Mouse (Mus musculus) MEL (cell line): ENCODE data around the gene Uap1. TPM values are rescaled to one million over a fixed set of nuclear protein-coding genes. Genes with fewer than 3 reads are reported as not detected.
"Not testable (repeated sequence)": the region's sequence is repeated elsewhere in the genome, so short reads cannot be mapped to it uniquely, and the experiment has no call there.

Source experiments
- DNase-seq: peaks from one replicate; pipeline ENCODE4 v3.0.0; 2011; ENCODE audit warnings: low read depth, low spot score
- H3K27ac ChIP-seq: 2 replicates; pipeline ENCODE4 v1.5.1; 2012; ENCODE audit warnings: low read depth, mild to moderate bottlenecking, control low read depth, low read length, moderate library complexity; ENCODE audit not compliant: control insufficient read depth
- H3K27me3 ChIP-seq, 2 experiments: fragments of 150-350 bp in 1 of 2; sonication (generic) in 1 of 2; 2 replicates each; pipeline ENCODE4 v1.6.1; 2012; ENCODE audit warnings: low read length in 2 of 2, mild to moderate bottlenecking in 2 of 2, improper control_type of control experiment in 1 of 2, moderate library complexity in 1 of 2; ENCODE audit not compliant: insufficient read depth in 2 of 2, control insufficient read depth in 1 of 2
- H3K36me3 ChIP-seq, 2 experiments: 2 replicates each; pipeline ENCODE4 v1.6.1; 2012 to 2014; ENCODE audit warnings: low read length in 2 of 2, improper control_type of control experiment in 1 of 2, inconsistent platforms in 1 of 2, mild to moderate bottlenecking in 1 of 2; ENCODE audit not compliant: insufficient read depth in 2 of 2, control insufficient read depth in 1 of 2
- H3K4me1 ChIP-seq, 2 experiments: fragments of 150-350 bp in 1 of 2; sonication (generic) in 1 of 2; 2 replicates each; pipeline ENCODE4 v1.6.1; 2012; ENCODE audit warnings: low read length in 2 of 2, improper control_type of control experiment in 1 of 2, mild to moderate bottlenecking in 1 of 2; ENCODE audit not compliant: insufficient read depth in 2 of 2, control insufficient read depth in 1 of 2
- H3K4me3 ChIP-seq, 2 experiments: fragments of 150-350 bp in 1 of 2; sonication (generic) in 1 of 2; 2 replicates each; pipeline ENCODE4 v1.5.1; 2012; ENCODE audit warnings: low read depth in 2 of 2, low read length in 2 of 2, mild to moderate bottlenecking in 2 of 2, moderate library complexity in 2 of 2, control low read depth in 1 of 2, improper control_type of control experiment in 1 of 2; ENCODE audit not compliant: control insufficient read depth in 1 of 2, insufficient read depth in 1 of 2
- H3K79me2 ChIP-seq: 2 replicates; pipeline ENCODE4 v1.6.1; 2012; ENCODE audit warnings: mild to moderate bottlenecking, low read length, moderate library complexity; ENCODE audit not compliant: control insufficient read depth, poor library complexity, insufficient read depth
- H3K9ac ChIP-seq: 2 replicates; pipeline ENCODE4 v1.6.1; 2012; ENCODE audit warnings: low read depth, mild to moderate bottlenecking, control low read depth, low read length, moderate library complexity; ENCODE audit not compliant: control insufficient read depth, poor library complexity, severe bottlenecking
- H3K9me3 ChIP-seq: fragments of 150-350 bp; sonication (generic); replicated peaks from 2 replicates; pipeline ENCODE4 v1.6.1; 2012; ENCODE audit warnings: mild to moderate bottlenecking, low read length, improper control_type of control experiment, moderate library complexity; ENCODE audit not compliant: insufficient read depth
- KAT2A ChIP-seq: conservative IDR thresholded peaks from 2 replicates; pipeline ENCODE4 v1.6.1; 2012; ENCODE audit warnings: low read depth, low read length, improper control_type of control experiment, inconsistent platforms
- MAZ ChIP-seq: IDR thresholded peaks from 2 replicates; pipeline ENCODE4 v1.6.1; 2012; ENCODE audit warnings: low read depth, mild to moderate bottlenecking, inconsistent platforms, low read length, improper control_type of control experiment
- SMC3 ChIP-seq: IDR thresholded peaks from 2 replicates; pipeline ENCODE4 v1.6.1; 2011; ENCODE audit warnings: low read depth, low read length, improper control_type of control experiment
- UBTF ChIP-seq: IDR thresholded peaks from 2 replicates; pipeline ENCODE4 v1.6.1; 2012; ENCODE audit warnings: low read depth, mild to moderate bottlenecking, inconsistent platforms, low read length, improper control_type of control experiment, moderate library complexity, borderline replicate concordance; ENCODE audit not compliant: insufficient read depth
- USF1 ChIP-seq: IDR thresholded peaks from 2 replicates; pipeline ENCODE4 v1.6.1; 2014; ENCODE audit warnings: low read depth, mild to moderate bottlenecking, inconsistent platforms, low read length, improper control_type of control experiment, moderate library complexity
- ZMIZ1 ChIP-seq: IDR thresholded peaks from 2 replicates; pipeline ENCODE4 v1.6.1; 2012; ENCODE audit warnings: low read depth, mild to moderate bottlenecking, inconsistent platforms, low read length, improper control_type of control experiment, moderate library complexity
- polyA plus RNA-seq, 2 experiments: library from polyadenylated mRNA; stranded (reverse) in 1 of 2; unstranded in 1 of 2; fragments of >175 nt in 1 of 2; fragments of >200 nt in 1 of 2; gene quantifications; 2 replicates each; pipeline versions ENCODE4 v1.2.1 to v1.2.4; 2012; ENCODE audit warnings: low replicate concordance in 2 of 2, low read depth in 1 of 2; ENCODE audit not compliant: insufficient read length in 2 of 2, insufficient read depth in 1 of 2, missing spikeins in 1 of 2
- total RNA-seq: library from RNA; depleted of rRNA; stranded (reverse); fragments of 300-350 nt; gene quantifications from 2 replicates; pipeline ENCODE4 v1.2.3, GENCODE M21; 2012; rRNA removed

The Uap1 gene
- total and polyA plus RNA-seq, 3 experiments: 74.5 to 80.8 TPM; not detected in 1

DNA sequence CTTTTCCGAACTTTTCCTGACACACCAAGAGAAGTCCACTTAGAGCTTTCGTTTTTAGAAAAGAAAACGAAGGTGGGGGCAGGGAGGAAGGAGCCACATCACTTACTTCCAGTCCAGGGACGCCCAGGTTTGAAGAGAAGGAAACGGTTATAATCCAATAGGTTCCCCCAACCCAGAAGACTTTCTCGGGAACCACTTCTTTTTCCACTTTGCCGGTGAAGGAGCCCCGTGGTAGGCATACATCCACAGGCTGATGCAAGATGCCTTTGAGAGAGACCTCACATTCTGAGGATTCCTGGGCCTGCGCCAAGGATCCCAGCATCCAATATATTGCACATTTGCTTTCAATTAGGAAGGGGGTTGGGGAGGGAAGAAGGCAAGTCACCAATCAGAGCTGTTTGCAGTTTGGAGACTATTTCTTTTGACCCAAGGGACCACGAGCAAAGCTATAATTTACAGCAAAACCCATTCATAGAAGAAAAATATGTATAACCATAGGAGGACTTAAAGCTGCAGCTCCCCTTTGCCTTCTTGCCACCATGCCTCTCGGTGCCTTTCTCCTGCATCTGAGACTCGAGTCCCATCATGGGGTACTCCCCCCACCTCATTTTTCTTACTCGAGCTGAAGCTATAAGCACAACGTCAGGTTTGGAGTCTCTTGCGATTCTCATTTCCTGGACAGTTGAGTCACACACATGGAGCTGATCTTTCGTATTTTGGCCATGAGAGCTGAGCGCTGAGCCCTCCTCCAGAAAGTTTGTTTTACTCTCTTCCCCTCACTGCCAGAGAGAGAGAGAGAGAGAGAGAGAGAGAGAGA is 64.0 kb downstream of the Uap1 start, which contains the start of gene Ddr2:
Gene Ddr2 (minus strand): TSS at position 247 of the 817 bp plus-strand sequence.
- H3K4me3 ChIP-seq: no peak within 1 kb of the TSS
- H3K9me3 ChIP-seq: no peaks in the 10 kb centered on the region
- no peaks in the 10 kb centered on the region for H3K79me2 ChIP-seq
- H3K9ac ChIP-seq: no peak within 1 kb of the TSS
- TF ChIP-seq ZMIZ1 (no peak), UBTF (no peak), USF1 (no peak), MAZ (no peak), KAT2A (no peak), SMC3 (no peak)
- DNase-seq: no peak
- no peaks in the 10 kb centered on the region for H3K4me1 ChIP-seq
- H3K27me3 ChIP-seq: no peaks in the 10 kb centered on the region; a peak in 1 of 4 replicates
- no peak within 1 kb of the TSS for H3K27ac ChIP-seq
- H3K36me3 ChIP-seq: no peaks in the 10 kb centered on the region

- Histone ChIP-seq H3K9ac (no peak overlapping the region), H3K9me3 (no peaks in the 10 kb centered on the region), H3K79me2 (no peaks in the 10 kb centered on the region), H3K27me3 (no peaks in the 10 kb centered on the region; a peak in 1 of 4 replicates), H3K36me3 (no peaks in the 10 kb centered on the region), H3K4me1 (no peaks in the 10 kb centered on the region), H3K27ac (no peak overlapping the region), H3K4me3 (no peak overlapping the region)
- TF ChIP-seq UBTF: no peak
- no peak for DNase-seq
Observed at GRCm38 (mm10) chr1:170109776-170110515, 64.8 kb downstream of the Uap1 start.

GRCm38 (mm10) chr1:170102814-170103213 is 71.9 kb downstream of the Uap1 start:
- DNase-seq: peak; percentile 5
- H3K4me3 ChIP-seq, H3K4me1 ChIP-seq, H3K36me3 ChIP-seq, H3K27me3 ChIP-seq, H3K79me2 ChIP-seq, H3K9me3 ChIP-seq, H3K9ac ChIP-seq, H3K27ac ChIP-seq: not testable (repeated sequence)

Other genes starting within 250 kb of the Uap1 start
- gene Ccdc190, start 246.3 kb downstream of the Uap1 start, total RNA-seq: not detected in 2 replicates
- not detected for gene Ccdc190, start 246.3 kb downstream of the Uap1 start, polyA plus RNA-seq
- 2.5 and 4.8 TPM in 2 replicates for gene Hsd17b7, start 205.7 kb downstream of the Uap1 start, total RNA-seq
- 1 to 10 TPM in 1 of 2 experiments, not detected in 1; 5.7 TPM for gene Hsd17b7, start 205.7 kb downstream of the Uap1 start, polyA plus RNA-seq
- gene Ddr2, start 64.2 kb downstream of the Uap1 start, total RNA-seq: not detected in 2 replicates
- under 1 TPM in 1 of 2 experiments, not detected in 1; 0.04 TPM for gene Ddr2, start 64.2 kb downstream of the Uap1 start, polyA plus RNA-seq
- 26.8 and 28.9 TPM in 2 replicates for gene Uhmk1, start 40.4 kb upstream of the Uap1 start, total RNA-seq
- gene Uhmk1, start 40.4 kb upstream of the Uap1 start, polyA plus RNA-seq: 10 to 100 TPM; 19.5 to 43.9 TPM
- not detected in 2 replicates for gene Sh2d1b2, start 57.8 kb upstream of the Uap1 start, total RNA-seq
- not detected for gene Sh2d1b2, start 57.8 kb upstream of the Uap1 start, polyA plus RNA-seq
- not detected in 2 replicates for gene Sh2d1b1, start 102.4 kb upstream of the Uap1 start, total RNA-seq
- gene Sh2d1b1, start 102.4 kb upstream of the Uap1 start, polyA plus RNA-seq: not detected
- 0.19 and 0.20 TPM in 2 replicates for gene Gm7694, start 131.4 kb upstream of the Uap1 start, total RNA-seq
- 1 to 10 TPM in 1 of 2 experiments, not detected in 1; 1.1 TPM for gene Gm7694, start 131.4 kb upstream of the Uap1 start, polyA plus RNA-seq
- not detected in 2 replicates for gene Spata46, start 133.8 kb upstream of the Uap1 start, total RNA-seq
- under 1 TPM in 1 of 2 experiments, not detected in 1; 0.13 TPM for gene Spata46, start 133.8 kb upstream of the Uap1 start, polyA plus RNA-seq